Mouse (Mus musculus): ENCODE data around the gene Col26a1.

Col26a1 gene

GRCm38 (mm10) chr5:136882788-136883439, at the start of gene Col26a1:
Gene Col26a1 (minus strand): TSS chr5:136883209.
- DNase-seq (ENCODE audit: low read depth, low spot score), result no peak

GRCm38 (mm10) chr5:136931896-136932295, 48.9 kb upstream of the Col26a1 start:
- no peak for DNase-seq (ENCODE audit: low read depth, low spot score)

- DNase-seq (ENCODE audit: low read depth, low spot score), result peak; percentile 60
These were observed 46.1 kb upstream of the Col26a1 start for GRCm38 (mm10) chr5:136929073-136929472.

GRCm38 (mm10) chr5:136923751-136924478, 40.9 kb upstream of the Col26a1 start:
- DNase-seq (ENCODE audit: low read depth, low spot score), result no peak

GRCm38 (mm10) chr5:136922830-136923229, 39.8 kb upstream of the Col26a1 start:
- no peak for DNase-seq (ENCODE audit: low read depth, low spot score)

GRCm38 (mm10) chr5:136919546-136920301, 36.7 kb upstream of the Col26a1 start:
- DNase-seq (ENCODE audit: low read depth, low spot score), result no peak

GRCm38 (mm10) chr5:136918655-136919472, 35.9 kb upstream of the Col26a1 start:
- peak; percentile 83 for DNase-seq (ENCODE audit: low read depth, low spot score)

GRCm38 (mm10) chr5:136917613-136918242, 34.7 kb upstream of the Col26a1 start:
- no peak for DNase-seq (ENCODE audit: low read depth, low spot score)

- DNase-seq (ENCODE audit: low read depth, low spot score), result no peak
These were observed 31.2 kb upstream of the Col26a1 start for GRCm38 (mm10) chr5:136914183-136914582.

- peak; percentile 85 for DNase-seq (ENCODE audit: low read depth, low spot score)
These were observed 25.2 kb upstream of the Col26a1 start, which contains the start of gene Ift22 for GRCm38 (mm10) chr5:136907991-136908857. Gene Ift22 (plus strand): TSS chr5:136908150.

- DNase-seq (ENCODE audit: low read depth, low spot score), result no peak
These were observed 24.6 kb upstream of the Col26a1 start for GRCm38 (mm10) chr5:136907587-136907986.

GRCm38 (mm10) chr5:136905630-136906029, 22.6 kb upstream of the Col26a1 start:
- DNase-seq (ENCODE audit: low read depth, low spot score), result no peak

GRCm38 (mm10) chr5:136904621-136905020, 21.6 kb upstream of the Col26a1 start:
- DNase-seq (ENCODE audit: low read depth, low spot score), result no peak

GRCm38 (mm10) chr5:136895529-136895963, 12.5 kb upstream of the Col26a1 start:
- DNase-seq (ENCODE audit: low read depth, low spot score), result no peak

GRCm38 (mm10) chr5:136894840-136895528, 12.0 kb upstream of the Col26a1 start:
- DNase-seq (ENCODE audit: low read depth, low spot score), result no peak

- no peak for DNase-seq (ENCODE audit: low read depth, low spot score)
These were observed 5.7 kb upstream of the Col26a1 start for GRCm38 (mm10) chr5:136888539-136889355.

GRCm38 (mm10) chr5:136886957-136887356, 3.9 kb upstream of the Col26a1 start:
- DNase-seq (ENCODE audit: low read depth, low spot score), result no peak

GRCm38 (mm10) chr5:136882055-136882787, 788 bp downstream of the Col26a1 start:
- DNase-seq (ENCODE audit: low read depth, low spot score), result no peak
